Mouse (Mus musculus): ENCODE results near the gene Hs6st3. TPM values are rescaled to one million over a fixed set of nuclear protein-coding genes. Genes with fewer than 3 reads are reported as not detected.
A peak's percentile ranks its signal among the peaks of the same experiment; 100 is the strongest.

Hs6st3 gene
- total RNA-seq, 2 experiments from 2014 or later = 0.43 to 0.83 TPM

GRCm38 (mm10) chr14:119908032-119908675 is 770.0 kb downstream of the Hs6st3 start:
- no peak for DNase-seq

DNA sequence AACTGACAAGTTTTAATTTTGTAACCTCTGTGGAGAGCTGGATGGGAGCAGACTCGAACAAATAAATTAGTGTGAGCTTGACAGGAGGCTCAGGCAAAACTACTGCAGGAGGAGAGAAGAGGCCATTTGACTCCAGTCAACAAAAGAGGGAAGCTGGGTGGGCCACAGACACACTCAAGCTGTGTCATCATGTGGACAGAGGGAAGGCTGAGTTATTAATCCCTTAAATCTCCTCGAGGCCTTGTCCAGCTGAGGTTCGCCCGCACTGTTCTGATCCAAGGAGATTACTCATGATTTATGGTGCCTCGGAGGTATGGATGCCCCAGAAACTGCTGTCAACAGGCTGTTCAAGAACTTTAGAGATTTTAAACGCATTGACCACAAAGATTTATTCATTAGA is 776.4 kb downstream of the Hs6st3 start:
- peak; percentile 17 to 28 for DNase-seq

DNA sequence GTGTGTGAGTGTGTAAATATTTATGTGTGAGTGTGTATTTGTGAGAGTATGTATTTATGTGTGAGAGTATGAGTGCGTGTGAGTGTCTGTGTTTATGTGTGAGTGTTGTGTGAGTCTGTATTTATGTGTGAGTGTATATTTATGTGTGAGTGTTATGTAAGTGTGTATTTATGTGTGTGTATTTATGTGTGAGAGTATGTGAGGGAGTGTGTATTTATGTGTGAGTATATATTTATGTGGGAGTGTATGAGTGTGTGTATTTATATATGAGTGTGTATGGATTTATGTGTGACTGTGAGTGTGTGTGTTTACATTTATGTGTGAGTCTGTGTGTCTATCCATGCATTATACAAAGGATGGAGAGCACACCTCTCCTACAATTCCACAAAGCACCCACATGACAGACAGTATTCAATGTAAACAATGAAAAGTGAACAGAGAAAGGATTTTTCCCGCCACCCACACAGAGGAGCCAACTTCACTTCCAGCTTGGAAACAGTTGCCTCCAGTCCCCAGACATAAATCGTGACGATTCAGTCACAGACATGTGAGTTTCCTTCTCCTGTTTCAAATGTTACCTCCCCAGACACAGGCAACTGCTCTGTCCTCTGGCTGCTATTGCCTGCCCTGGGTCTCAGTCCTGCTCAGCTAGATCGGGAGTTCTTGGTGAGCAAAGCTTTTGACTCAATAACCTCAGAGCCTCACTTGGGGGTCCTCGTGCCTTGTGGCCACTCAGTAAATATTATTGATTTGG is 780.3 kb downstream of the Hs6st3 start:
- DNase-seq = no peak

GRCm38 (mm10) chr14:119919177-119919576 is 781.0 kb downstream of the Hs6st3 start:
- DNase-seq = no peak

Other genes starting within 250 kb of the Hs6st3 start
- gene Dzip1, start 212.9 kb upstream of the Hs6st3 start, total RNA-seq (2021) = 10 to 100 TPM; 10.5 to 11.5 TPM
- 10 to 100 TPM; 68.4 to 70.1 TPM for gene Dnajc3, start 200.4 kb upstream of the Hs6st3 start, total RNA-seq (2021)
- gene Uggt2, start 38.9 kb upstream of the Hs6st3 start, total RNA-seq (2021) = 10 to 100 TPM in 1 of 2 experiments, 1 to 10 TPM in 1; 9.5 to 13.2 TPM

All from adrenal gland, postnatal 36 days (tissue).